Mouse (Mus musculus): Measurements from ENCODE around the gene Dpp10.

DNA sequence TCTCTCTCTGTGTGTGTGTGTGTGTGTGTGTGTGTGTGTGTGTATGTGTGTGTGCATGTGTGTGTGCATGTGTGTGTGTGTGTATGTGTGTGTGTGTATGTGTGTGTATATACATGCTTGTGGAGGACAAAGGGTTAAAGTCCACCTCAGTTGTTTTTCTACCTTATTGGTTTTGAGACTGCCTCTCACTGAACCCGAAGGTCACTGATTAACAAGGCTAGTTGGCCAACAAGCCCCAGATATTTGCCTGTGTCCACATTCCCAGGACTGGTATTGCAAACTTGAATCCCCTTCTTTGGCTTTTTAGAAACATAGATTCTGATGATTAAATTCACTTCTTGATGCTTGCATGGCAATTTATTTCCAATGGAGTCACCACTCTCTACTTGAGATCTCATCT lies 577.6 kb downstream of the Dpp10 start:
- no peak for TF ChIP-seq CTCF (IDR thresholded peaks at IDR 0.05; ENCODE audit: low read depth, low read length)
- TF ChIP-seq POLR2A (IDR thresholded peaks at IDR 0.05; ENCODE audit: borderline replicate concordance, low read depth, low read length), result no peak

Data from bone marrow macrophage, adult 2 months (primary cell).